Mouse (Mus musculus): ENCODE results near the gene Sgo2a.

- TF ChIP-seq CTCF (IDR thresholded peaks at IDR 0.05; ENCODE audit: low read depth) (no peak), EP300 (IDR thresholded peaks at IDR 0.05; ENCODE audit: low read depth) (no peak)
Measured at GRCm38 (mm10) chr1:58056939-58057338, 61.2 kb downstream of the Sgo2a start.
